Mouse (Mus musculus): ENCODE data around the gene Adamts16.

- TF ChIP-seq CTCF (IDR thresholded peaks at IDR 0.05; ENCODE audit: borderline replicate concordance, control insufficient read depth, extremely low read depth, insufficient read depth, low read length, poor library complexity) (no peak), POLR2A (IDR thresholded peaks at IDR 0.05; ENCODE audit: control insufficient read depth, extremely low read depth, insufficient read depth, low read length, poor library complexity) (no peak)
These were observed 160.0 kb downstream of the Adamts16 start for GRCm38 (mm10) chr13:70681411-70682183.

All from thymus, adult 2 months (tissue).